Mouse (Mus musculus): ENCODE measurements around the gene Fam163b. TPM values are rescaled to one million over a fixed set of nuclear protein-coding genes. Genes with fewer than 3 reads are reported as not detected.

Gene Fam163b
- polyA plus RNA-seq, 1 experiment from 2014 or later = 0.46 TPM

GRCm38 (mm10) chr2:27083761-27084475 is 58.4 kb downstream of the Fam163b start:
- Histone ChIP-seq H3K4me3 (no peak overlapping the region), H3K9me3 (no peaks in the 10 kb centered on the region), H3K4me2 (replicated peaks) (no peak overlapping the region), H3K27me3 (peaks cover 7% of the 10 kb centered on the region; the same call in 1 of the 2 replicates), H3K9ac (no peak overlapping the region), H3K36me3 (no peaks in the 10 kb centered on the region), H3K27ac (peak overlapping the region; percentile 12; the same call in 1 of the 2 replicates), H3K4me1 (peaks cover 74% of the 10 kb centered on the region)
- 71% methylated on average over 12 of the region's 12 CpGs for WGBS
- no peak for ATAC-seq (ENCODE audit: low FRiP score, low read depth)

- H3K27me3 ChIP-seq = peaks cover 7% of the 10 kb centered on the region; the same call in 1 of the 2 replicates
- no peaks in the 10 kb centered on the region for H3K36me3 ChIP-seq
- H3K4me1 ChIP-seq = peaks cover 80% of the 10 kb centered on the region
- H3K4me2 ChIP-seq (replicated peaks) = peak overlapping the region; percentile 61
- 10% methylated on average over 2 of the region's 2 CpGs for WGBS
- peak; percentile 28; the same call in 1 of the 2 replicates for ATAC-seq (ENCODE audit: low FRiP score, low read depth)
- peak overlapping the region; percentile 35 for H3K4me3 ChIP-seq
- peak overlapping the region; percentile 80 for H3K27ac ChIP-seq
- H3K9ac ChIP-seq = peak overlapping the region; percentile 25; the same call in 1 of the 2 replicates
- H3K9me3 ChIP-seq = no peaks in the 10 kb centered on the region
Observed at GRCm38 (mm10) chr2:27079649-27080048, 62.6 kb downstream of the Fam163b start.

DNA sequence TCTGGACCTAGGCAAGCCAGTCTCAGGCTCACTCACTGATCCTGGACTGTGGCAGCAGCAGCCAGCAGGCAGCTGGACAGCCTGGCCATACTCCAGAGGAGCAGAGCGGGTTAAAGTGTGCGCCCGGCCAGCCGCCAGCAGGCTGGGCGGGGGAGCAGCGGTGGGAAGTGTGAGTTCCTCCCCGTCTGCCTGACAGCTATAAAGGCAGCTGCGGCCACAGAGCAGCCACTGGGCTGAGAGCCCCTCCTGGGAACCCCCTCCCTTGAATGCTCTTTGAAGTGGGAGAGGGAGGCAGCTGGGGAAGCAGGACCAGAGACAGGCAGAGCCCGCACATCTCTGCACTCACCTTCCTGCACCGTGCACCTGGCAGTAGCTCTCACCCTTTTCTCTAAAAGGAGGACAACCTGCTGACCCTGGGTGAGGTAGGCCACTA is 63.1 kb downstream of the Fam163b start, which contains the start of gene Adamtsl2:
Gene Adamtsl2, plus strand, starts transcription at position 228 of the 433 bp plus-strand sequence.
- H3K27me3 ChIP-seq = peaks cover 7% of the 10 kb centered on the region; the same call in 1 of the 2 replicates
- peak within 1 kb of the TSS; percentile 35 for H3K4me3 ChIP-seq
- H3K27ac ChIP-seq = peak within 1 kb of the TSS; percentile 80
- ATAC-seq (ENCODE audit: low FRiP score, low read depth) = peak; percentile 77
- no peaks in the 10 kb centered on the region for H3K36me3 ChIP-seq
- H3K9ac ChIP-seq = peak within 1 kb of the TSS; percentile 25; the same call in 1 of the 2 replicates
- under 1% methylated on average over 10 of the region's 10 CpGs for whole genome bisulfite sequencing
- no peaks in the 10 kb centered on the region for H3K9me3 ChIP-seq
- peaks cover 80% of the 10 kb centered on the region for H3K4me1 ChIP-seq
- peak within 1 kb of the TSS; percentile 61 for H3K4me2 ChIP-seq (replicated peaks)

- Histone ChIP-seq H3K4me3 (no peak overlapping the region), H3K9ac (0 out of 2 replicates have a peak overlapping the region, but pooled peaks have one; percentile 19), H3K4me2 (replicated peaks) (peak overlapping the region; percentile 61), H3K9me3 (no peaks in the 10 kb centered on the region), H3K36me3 (no peaks in the 10 kb centered on the region), H3K27ac (peak overlapping the region; percentile 80; the same call in 1 of the 2 replicates), H3K4me1 (peaks cover 81% of the 10 kb centered on the region), H3K27me3 (peaks cover 5% of the 10 kb centered on the region; the same call in 1 of the 2 replicates)
- WGBS = 28% methylated on average over 2 of the region's 2 CpGs
- no peak for ATAC-seq (ENCODE audit: low FRiP score, low read depth)
Observed at GRCm38 (mm10) chr2:27078312-27078711, 64.0 kb downstream of the Fam163b start.

DNA sequence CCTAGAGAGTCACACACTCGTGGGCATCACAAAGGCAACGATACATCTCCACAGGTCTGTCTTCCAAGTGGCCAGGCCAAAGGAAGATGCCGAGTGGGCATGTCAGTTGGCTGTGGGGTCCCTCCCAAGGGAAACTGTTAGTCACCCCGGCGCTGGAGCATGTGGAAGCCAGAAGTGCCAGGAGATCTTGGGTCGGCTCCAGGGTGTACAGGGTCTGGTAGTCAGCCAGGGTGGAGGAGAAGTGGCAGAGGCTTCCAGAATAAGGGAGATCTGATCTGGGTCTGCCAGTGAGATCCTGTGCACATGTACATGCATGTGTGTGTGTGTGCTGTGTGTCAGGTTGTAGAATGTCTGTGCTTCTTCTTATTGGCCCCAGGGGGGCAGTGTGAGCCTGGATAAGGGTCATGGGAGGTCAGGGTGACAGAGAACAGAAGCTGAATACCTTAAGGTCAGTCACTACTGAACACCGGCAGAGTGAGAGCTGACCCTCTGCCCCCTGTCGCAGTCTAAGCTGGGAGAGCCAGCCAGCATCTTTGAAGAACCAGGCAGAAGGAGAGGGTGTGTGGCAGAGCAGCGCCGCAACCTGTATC is 64.5 kb downstream of the Fam163b start:
- WGBS = 63% methylated on average over 10 of the region's 10 CpGs
- Histone ChIP-seq H3K4me2 (replicated peaks) (no peak overlapping the region), H3K27me3 (no peaks in the 10 kb centered on the region), H3K9me3 (no peaks in the 10 kb centered on the region), H3K4me3 (no peak overlapping the region), H3K27ac (no peak overlapping the region), H3K4me1 (peaks cover 83% of the 10 kb centered on the region), H3K9ac (no peak overlapping the region), H3K36me3 (no peaks in the 10 kb centered on the region)
- no peak for ATAC-seq (ENCODE audit: low FRiP score, low read depth)

- Histone ChIP-seq H3K4me1 (peaks cover 96% of the 10 kb centered on the region), H3K4me2 (replicated peaks) (no peak overlapping the region), H3K4me3 (no peak overlapping the region), H3K9ac (no peak overlapping the region), H3K9me3 (no peaks in the 10 kb centered on the region), H3K27ac (peak overlapping the region; percentile 80), H3K36me3 (no peaks in the 10 kb centered on the region), H3K27me3 (no peaks in the 10 kb centered on the region)
- 40% methylated on average over 3 of the region's 3 CpGs for WGBS
- ATAC-seq (ENCODE audit: low FRiP score, low read depth) = peak; percentile 46; the same call in 1 of the 2 replicates
Observed at GRCm38 (mm10) chr2:27075485-27075884, 66.8 kb downstream of the Fam163b start.

DNA sequence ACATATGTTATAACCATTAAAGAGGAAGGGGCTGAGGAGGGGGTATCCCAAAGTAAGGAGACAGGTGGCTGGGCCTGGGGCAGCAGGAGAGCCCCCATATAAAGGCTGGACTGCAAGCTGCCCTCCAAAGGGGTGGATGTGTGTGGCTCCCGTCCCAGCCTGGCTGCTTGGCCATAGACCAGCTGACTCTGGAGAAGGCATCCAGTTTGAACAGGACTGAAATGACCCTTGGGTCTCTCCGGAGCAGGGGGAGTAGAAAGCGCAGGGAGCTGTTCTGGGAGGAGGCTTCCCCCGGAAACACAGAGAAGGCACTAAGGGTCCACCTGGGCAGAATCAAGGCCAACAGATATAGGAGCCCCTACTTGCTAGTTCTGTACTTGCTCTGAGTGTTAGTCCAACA is 67.5 kb downstream of the Fam163b start:
- H3K36me3 ChIP-seq = no peaks in the 10 kb centered on the region
- H3K27ac ChIP-seq = peak overlapping the region; percentile 80; the same call in 1 of the 2 replicates
- no peaks in the 10 kb centered on the region for H3K9me3 ChIP-seq
- 63% methylated on average over 4 of the region's 4 CpGs for WGBS
- H3K4me1 ChIP-seq = peaks cover 92% of the 10 kb centered on the region
- no peak overlapping the region for H3K9ac ChIP-seq
- no peak overlapping the region for H3K4me3 ChIP-seq
- no peak overlapping the region for H3K4me2 ChIP-seq (replicated peaks)
- ATAC-seq (ENCODE audit: low FRiP score, low read depth) = no peak
- H3K27me3 ChIP-seq = no peaks in the 10 kb centered on the region

DNA sequence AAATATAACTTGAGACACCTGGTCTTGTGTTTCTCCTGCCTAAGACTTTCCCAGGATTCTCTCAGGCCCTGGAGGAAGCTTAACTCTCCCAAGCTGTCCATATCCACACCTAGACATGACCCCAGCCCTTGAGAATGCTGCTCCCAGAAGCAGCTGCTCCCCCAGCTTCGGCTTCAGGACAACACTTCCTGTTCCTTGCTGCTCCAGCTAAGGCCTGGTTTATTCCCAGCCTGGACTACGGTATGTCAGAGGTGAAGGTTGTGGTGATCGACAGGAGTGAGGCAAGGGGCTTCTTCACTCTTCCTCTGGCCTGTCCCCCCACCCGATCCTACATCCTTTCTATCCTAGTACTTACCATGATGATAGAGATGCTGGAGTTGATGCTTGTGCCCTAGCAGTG is 68.9 kb downstream of the Fam163b start:
- ATAC-seq (ENCODE audit: low FRiP score, low read depth) = no peak
- Histone ChIP-seq H3K4me1 (peaks cover 87% of the 10 kb centered on the region), H3K4me3 (no peak overlapping the region), H3K9ac (peak overlapping the region; percentile 4; the same call in 1 of the 2 replicates), H3K36me3 (no peaks in the 10 kb centered on the region), H3K27ac (peak overlapping the region; percentile 80), H3K27me3 (no peaks in the 10 kb centered on the region), H3K9me3 (no peaks in the 10 kb centered on the region), H3K4me2 (replicated peaks) (no peak overlapping the region; the same call in 1 of the 2 replicates)
- 56% methylated on average over 4 of the region's 4 CpGs for WGBS

GRCm38 (mm10) chr2:27071978-27072377 is 70.3 kb downstream of the Fam163b start, which contains the start of gene Mymk:
Gene Mymk (minus strand): TSS chr2:27072179.
- H3K9me3 ChIP-seq = no peaks in the 10 kb centered on the region
- peaks cover 87% of the 10 kb centered on the region for H3K4me1 ChIP-seq
- H3K4me2 ChIP-seq (replicated peaks) = peak within 1 kb of the TSS; percentile 16
- no peaks in the 10 kb centered on the region for H3K27me3 ChIP-seq
- H3K4me3 ChIP-seq = peak within 1 kb of the TSS; percentile 11
- WGBS = 53% methylated on average over 2 of the region's 2 CpGs
- H3K9ac ChIP-seq = peak within 1 kb of the TSS; percentile 39; the same call in 1 of the 2 replicates
- H3K36me3 ChIP-seq = no peaks in the 10 kb centered on the region
- H3K27ac ChIP-seq = peak within 1 kb of the TSS; percentile 80
- no peak for ATAC-seq (ENCODE audit: low FRiP score, low read depth)

DNA sequence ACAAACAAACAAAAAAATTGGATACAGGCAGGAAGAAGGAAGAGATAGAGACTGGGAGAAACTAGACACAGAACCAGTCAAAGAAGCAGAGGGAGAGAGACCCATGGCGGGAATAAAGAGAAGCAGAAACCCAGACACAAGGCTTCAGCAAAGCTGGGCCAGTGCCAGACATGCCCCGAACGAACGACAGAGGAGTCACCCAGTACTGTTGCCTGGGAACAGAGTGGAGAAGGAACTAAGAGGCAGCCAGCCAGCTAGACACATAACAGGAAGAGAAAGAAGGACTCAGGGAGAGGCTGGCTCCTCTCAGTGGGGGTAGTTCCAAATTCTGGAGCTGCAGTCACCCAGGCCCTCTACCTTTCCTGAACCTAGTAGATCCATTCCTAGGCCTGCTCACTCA is 71.2 kb downstream of the Fam163b start:
- ATAC-seq (ENCODE audit: low FRiP score, low read depth) = no peak
- 17% methylated on average over 4 of the region's 4 CpGs for WGBS

GRCm38 (mm10) chr2:27070247-27070813 is 72.0 kb downstream of the Fam163b start:
- Histone ChIP-seq H3K27me3 (no peaks in the 10 kb centered on the region), H3K4me2 (replicated peaks) (peak overlapping the region; percentile 27), H3K27ac (0 out of 2 replicates have a peak overlapping the region, but pooled peaks have one; percentile 6), H3K4me3 (no peak overlapping the region), H3K36me3 (no peaks in the 10 kb centered on the region), H3K9me3 (no peaks in the 10 kb centered on the region), H3K9ac (no peak overlapping the region), H3K4me1 (peaks cover 73% of the 10 kb centered on the region)
- 81% methylated on average over 2 of the region's 2 CpGs for WGBS
- no peak for ATAC-seq (ENCODE audit: low FRiP score, low read depth)

More for the DNA sequence above, 71.2 kb downstream of the Fam163b start:
- no peaks in the 10 kb centered on the region for H3K27me3 ChIP-seq
- H3K9me3 ChIP-seq = no peaks in the 10 kb centered on the region
- peaks cover 80% of the 10 kb centered on the region for H3K4me1 ChIP-seq
- 0 out of 2 replicates have a peak overlapping the region, but pooled peaks have one; percentile 80 for H3K27ac ChIP-seq
- peak overlapping the region; percentile 39; the same call in 1 of the 2 replicates for H3K9ac ChIP-seq
- H3K36me3 ChIP-seq = no peaks in the 10 kb centered on the region
- H3K4me3 ChIP-seq = peak overlapping the region; percentile 11
- 0 out of 2 replicates have a peak overlapping the region, but pooled peaks have one; percentile 9 for H3K4me2 ChIP-seq (replicated peaks)
